Mouse (Mus musculus): ENCODE measurements around the gene Top3a. TPM values are rescaled to one million over a fixed set of nuclear protein-coding genes. Genes with fewer than 3 reads are reported as not detected.
A peak's percentile ranks its signal among the peaks of the same experiment; 100 is the strongest.

Top3a gene
- polyA plus RNA-seq, 1 experiment from 2014 or later, result 4.3 TPM

GRCm38 (mm10) chr11:60737450-60737849, 39.7 kb downstream of the Top3a start:
- peaks cover 5% of the 10 kb centered on the region for H3K36me3 ChIP-seq (ENCODE audit: control insufficient read depth, insufficient read depth, low read length)
- no peaks in the 10 kb centered on the region for H3K9me3 ChIP-seq (ENCODE audit: control insufficient read depth, low read length)
- no peak overlapping the region for H3K27ac ChIP-seq (replicated peaks)
- H3K27me3 ChIP-seq (ENCODE audit: control insufficient read depth, insufficient read depth, low read length), result no peaks in the 10 kb centered on the region
- no peaks in the 10 kb centered on the region for H3K4me1 ChIP-seq (replicated peaks; ENCODE audit: control insufficient read depth, insufficient read depth)
- no peak overlapping the region for H3K9ac ChIP-seq (ENCODE audit: low read length)
- H3K4me3 ChIP-seq (ENCODE audit: low read depth, low read length), result no peak overlapping the region
- DNase-seq (ENCODE audit: low spot score) (no peak), ATAC-seq (ENCODE audit: low FRiP score, low TSS enrichment) (no peak)
- H3K4me2 ChIP-seq (replicated peaks; ENCODE audit: low read depth), result no peak overlapping the region
- no peak for TF ChIP-seq EP300 (optimal IDR thresholded peaks at IDR 0.05)
- TF ChIP-seq CTCF (IDR thresholded peaks at IDR 0.05; ENCODE audit: low read depth), result no peak

GRCm38 (mm10) chr11:60736491-60736890, 40.7 kb downstream of the Top3a start:
- TF ChIP-seq EP300 (optimal IDR thresholded peaks at IDR 0.05) (no peak), CTCF (IDR thresholded peaks at IDR 0.05; ENCODE audit: low read depth) (no peak)
- Histone ChIP-seq H3K9me3 (ENCODE audit: control insufficient read depth, low read length) (no peaks in the 10 kb centered on the region), H3K36me3 (ENCODE audit: control insufficient read depth, insufficient read depth, low read length) (peaks cover 6% of the 10 kb centered on the region), H3K27me3 (ENCODE audit: control insufficient read depth, insufficient read depth, low read length) (no peaks in the 10 kb centered on the region), H3K4me1 (replicated peaks; ENCODE audit: control insufficient read depth, insufficient read depth) (no peaks in the 10 kb centered on the region), H3K4me3 (ENCODE audit: low read depth, low read length) (no peak overlapping the region), H3K4me2 (replicated peaks; ENCODE audit: low read depth) (no peak overlapping the region), H3K27ac (replicated peaks) (no peak overlapping the region), H3K9ac (ENCODE audit: low read length) (no peak overlapping the region)
- WGBS, result 78% methylated on average over 3 of the region's 3 CpGs
- ATAC-seq (ENCODE audit: low FRiP score, low TSS enrichment), result no peak
- no peak for DNase-seq (ENCODE audit: low spot score)

GRCm38 (mm10) chr11:60735191-60735590, 42.0 kb downstream of the Top3a start:
- H3K4me3 ChIP-seq (ENCODE audit: low read depth, low read length), result no peak overlapping the region
- H3K4me2 ChIP-seq (replicated peaks; ENCODE audit: low read depth), result no peak overlapping the region
- no peaks in the 10 kb centered on the region for H3K27me3 ChIP-seq (ENCODE audit: control insufficient read depth, insufficient read depth, low read length)
- no peak overlapping the region for H3K9ac ChIP-seq (ENCODE audit: low read length)
- no peaks in the 10 kb centered on the region for H3K4me1 ChIP-seq (replicated peaks; ENCODE audit: control insufficient read depth, insufficient read depth)
- no peak overlapping the region for H3K27ac ChIP-seq (replicated peaks)
- DNase-seq (ENCODE audit: low spot score), result no peak
- peaks cover 3% of the 10 kb centered on the region for H3K36me3 ChIP-seq (ENCODE audit: control insufficient read depth, insufficient read depth, low read length)
- no peaks in the 10 kb centered on the region for H3K9me3 ChIP-seq (ENCODE audit: control insufficient read depth, low read length)
- 74% methylated on average over 5 of the region's 5 CpGs for WGBS
- TF ChIP-seq CTCF (IDR thresholded peaks at IDR 0.05; ENCODE audit: low read depth), result peak; percentile 44
- no peak for TF ChIP-seq EP300 (optimal IDR thresholded peaks at IDR 0.05)
- no peak for ATAC-seq (ENCODE audit: low FRiP score, low TSS enrichment)

GRCm38 (mm10) chr11:60734206-60734605, 43.0 kb downstream of the Top3a start:
- WGBS, result 47% methylated on average over 2 of the region's 2 CpGs
- peak; percentile 59 for DNase-seq (ENCODE audit: low spot score)
- Histone ChIP-seq H3K4me2 (replicated peaks; ENCODE audit: low read depth) (no peak overlapping the region), H3K36me3 (ENCODE audit: control insufficient read depth, insufficient read depth, low read length) (peaks cover 3% of the 10 kb centered on the region), H3K4me3 (ENCODE audit: low read depth, low read length) (no peak overlapping the region), H3K27me3 (ENCODE audit: control insufficient read depth, insufficient read depth, low read length) (no peaks in the 10 kb centered on the region), H3K9me3 (ENCODE audit: control insufficient read depth, low read length) (no peaks in the 10 kb centered on the region), H3K4me1 (replicated peaks; ENCODE audit: control insufficient read depth, insufficient read depth) (no peaks in the 10 kb centered on the region; the same call in 1 of the 2 replicates), H3K9ac (ENCODE audit: low read length) (no peak overlapping the region), H3K27ac (replicated peaks) (peak overlapping the region; percentile 45)
- ATAC-seq (ENCODE audit: low FRiP score, low TSS enrichment), result peak; percentile 83
- no peak for TF ChIP-seq EP300 (optimal IDR thresholded peaks at IDR 0.05)
- TF ChIP-seq CTCF (IDR thresholded peaks at IDR 0.05; ENCODE audit: low read depth), result no peak

- DNase-seq (ENCODE audit: low spot score) (no peak), ATAC-seq (ENCODE audit: low FRiP score, low TSS enrichment) (no peak)
- Histone ChIP-seq H3K27ac (replicated peaks) (no peak overlapping the region), H3K36me3 (ENCODE audit: control insufficient read depth, insufficient read depth, low read length) (peaks cover 3% of the 10 kb centered on the region; the same call in 1 of the 2 replicates), H3K9ac (ENCODE audit: low read length) (no peak overlapping the region), H3K4me2 (replicated peaks; ENCODE audit: low read depth) (no peak overlapping the region), H3K4me3 (ENCODE audit: low read depth, low read length) (no peak overlapping the region), H3K9me3 (ENCODE audit: control insufficient read depth, low read length) (no peaks in the 10 kb centered on the region), H3K27me3 (ENCODE audit: control insufficient read depth, insufficient read depth, low read length) (no peaks in the 10 kb centered on the region), H3K4me1 (replicated peaks; ENCODE audit: control insufficient read depth, insufficient read depth) (no peaks in the 10 kb centered on the region; the same call in 1 of the 2 replicates)
- 92% methylated on average over 14 of the region's 14 CpGs for WGBS
- TF ChIP-seq CTCF (IDR thresholded peaks at IDR 0.05; ENCODE audit: low read depth), result no peak
Observed at GRCm38 (mm10) chr11:60731251-60731650, 45.9 kb downstream of the Top3a start.

- TF ChIP-seq CTCF (IDR thresholded peaks at IDR 0.05; ENCODE audit: low read depth), result no peak
- TF ChIP-seq EP300 (optimal IDR thresholded peaks at IDR 0.05), result no peak
- DNase-seq (ENCODE audit: low spot score), result no peak
- no peak overlapping the region for H3K4me3 ChIP-seq (ENCODE audit: low read depth, low read length)
Observed at GRCm38 (mm10) chr11:60730169-60730568, 47.0 kb downstream of the Top3a start.

More at GRCm38 (mm10) chr11:60730169-60730568, 47.0 kb downstream of the Top3a start:
- Histone ChIP-seq H3K9ac (ENCODE audit: low read length) (no peak overlapping the region), H3K9me3 (ENCODE audit: control insufficient read depth, low read length) (no peaks in the 10 kb centered on the region), H3K4me1 (replicated peaks; ENCODE audit: control insufficient read depth, insufficient read depth) (no peaks in the 10 kb centered on the region; the same call in 1 of the 2 replicates), H3K27ac (replicated peaks) (no peak overlapping the region), H3K4me2 (replicated peaks; ENCODE audit: low read depth) (no peak overlapping the region), H3K27me3 (ENCODE audit: control insufficient read depth, insufficient read depth, low read length) (no peaks in the 10 kb centered on the region), H3K36me3 (ENCODE audit: control insufficient read depth, insufficient read depth, low read length) (peaks cover 3% of the 10 kb centered on the region; the same call in 1 of the 2 replicates)
- ATAC-seq (ENCODE audit: low FRiP score, low TSS enrichment), result no peak
- 83% methylated on average over 9 of the region's 9 CpGs for WGBS

Data from stomach, postnatal 0 days (tissue).